Mouse (Mus musculus) central nervous system, embryonic 14 days (tissue): ENCODE results near the gene Pacrg. TPM values are rescaled to one million over a fixed set of nuclear protein-coding genes. Genes with fewer than 3 reads are reported as not detected.

Source experiments
- polyA plus RNA-seq: library from polyadenylated mRNA; depleted of rRNA; stranded (reverse); fragments of >200 nt; gene quantifications from 2 replicates; pipeline ENCODE4 v1.2.3, GENCODE M21; 2012; rRNA removed

The Pacrg gene
- polyA plus RNA-seq, result 6.7 and 8.0 TPM in 2 replicates

GRCm38 (mm10) chr17:10840148-10840707 is at the start of gene Pacrg, which contains the start of gene Prkn:
Pacrg (minus strand) TSS chr17:10840311.
Prkn (plus strand) TSS chr17:10840384.

Other genes starting within 250 kb of the Pacrg start
- gene Prkn, start 73 bp upstream of the Pacrg start, polyA plus RNA-seq, result 4.6 and 4.9 TPM in 2 replicates